Mouse (Mus musculus) urinary bladder, postnatal 36 days (tissue): ENCODE data around the gene Cdca7l.
"Not testable (repeated sequence)": the region's sequence is repeated elsewhere in the genome, so short reads cannot be mapped to it uniquely, and the experiment has no call there.

Experiments
- DNase-seq, 2 experiments: peaks; one replicate each; pipeline ENCODE4 v3.0.0; 2022; ENCODE audit warnings: low spot score in 2 of 2, mixed read lengths in 1 of 2

Gene Cdca7l

GRCm38 (mm10) chr12:117803989-117804388, at the start of gene Cdca7l:
Gene Cdca7l (plus strand): TSS chr12:117804289.
- DNase-seq, result not testable (repeated sequence)

DNA sequence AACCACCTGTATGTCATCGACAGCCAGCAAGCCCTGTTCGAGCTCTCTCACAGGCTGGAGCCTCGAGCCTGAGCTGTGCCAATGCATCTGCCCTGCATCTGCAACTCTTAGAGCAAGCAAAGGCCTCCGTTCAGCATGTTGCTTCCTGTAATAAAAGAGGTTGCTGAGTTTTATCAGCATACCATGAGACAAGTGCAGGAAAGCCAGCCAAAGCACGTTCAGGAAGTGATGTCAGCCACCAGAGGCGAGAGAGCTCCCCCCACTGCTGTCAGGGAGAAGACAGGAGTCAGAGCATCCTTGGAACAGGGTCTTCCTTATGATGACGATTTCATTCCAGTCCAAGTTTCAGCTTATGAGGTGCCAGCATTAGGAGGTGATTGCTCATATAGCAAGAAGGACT, 48.1 kb upstream of the Cdca7l start:
- no peak for DNase-seq

GRCm38 (mm10) chr12:117760373-117760772, 43.7 kb upstream of the Cdca7l start:
- no peak for DNase-seq

DNA sequence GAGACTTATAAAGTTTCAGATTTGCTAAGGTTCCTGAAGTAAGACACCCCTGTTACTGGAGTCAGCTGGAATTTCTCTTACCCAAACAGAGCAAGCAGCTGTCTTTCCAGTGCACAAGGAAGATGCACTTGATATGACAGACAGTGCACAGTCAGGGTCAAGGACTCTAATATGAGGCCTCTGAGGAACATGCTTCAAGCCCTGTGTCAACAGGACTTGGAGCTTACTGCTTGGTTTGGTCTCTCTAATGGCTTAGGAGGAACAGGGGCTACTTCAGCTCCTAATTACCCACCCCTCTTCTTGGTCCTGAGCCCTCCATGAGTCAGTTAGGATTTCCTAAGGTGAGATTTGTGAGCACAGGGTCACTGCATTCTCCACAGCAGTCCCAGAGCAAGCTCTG, 43.2 kb upstream of the Cdca7l start:
- DNase-seq, result no peak

GRCm38 (mm10) chr12:117761698-117762097, 42.4 kb upstream of the Cdca7l start:
- DNase-seq, result no peak

GRCm38 (mm10) chr12:117763247-117763646, 40.8 kb upstream of the Cdca7l start:
- peak in 1 of 2 experiments; percentile 13 for DNase-seq

- DNase-seq, result peak; percentile 51 to 62
These were observed 39.2 kb upstream of the Cdca7l start for GRCm38 (mm10) chr12:117764839-117765238.

GRCm38 (mm10) chr12:117769113-117769512, 35.0 kb upstream of the Cdca7l start:
- DNase-seq, result peak; percentile 59 to 65

DNA sequence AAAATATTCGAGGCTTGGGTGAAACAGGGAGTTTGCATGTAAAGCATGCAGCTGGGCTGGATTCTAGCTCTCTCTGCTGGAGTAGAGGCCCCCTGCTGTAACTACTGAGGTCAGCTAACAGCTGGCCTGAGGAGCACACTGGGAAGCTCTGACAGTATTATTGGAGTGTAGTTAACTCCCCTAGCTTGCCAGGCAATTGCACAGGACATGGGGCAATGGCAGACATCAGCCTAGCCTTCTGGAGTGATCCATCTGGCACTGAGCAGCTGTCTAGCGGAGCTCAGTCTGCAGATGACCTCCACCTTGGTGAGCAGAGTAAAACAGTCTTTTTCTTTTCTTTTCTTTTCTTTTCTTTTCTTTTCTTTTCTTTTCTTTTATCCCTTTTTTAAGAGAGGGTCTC, 33.9 kb upstream of the Cdca7l start:
- no peak for DNase-seq

DNA sequence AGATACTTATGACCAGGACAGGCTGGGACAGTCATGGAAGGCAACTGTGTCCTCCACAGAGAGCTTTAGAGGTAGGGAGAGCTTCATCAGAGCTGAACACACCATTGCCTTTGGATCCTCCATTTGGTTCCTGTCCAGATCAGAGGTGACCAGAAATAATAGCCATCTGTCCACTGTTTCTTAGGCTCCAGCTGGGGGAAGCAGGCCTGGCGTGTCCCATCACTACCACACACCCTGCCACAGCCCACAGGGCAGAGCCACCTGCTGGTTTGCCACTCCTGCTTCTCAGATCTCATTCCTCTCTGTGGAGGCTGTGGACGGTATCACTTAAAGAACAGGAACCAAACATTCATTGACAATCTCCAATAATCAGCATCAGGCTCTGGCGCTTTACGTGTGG, 32.9 kb upstream of the Cdca7l start:
- DNase-seq, result no peak

GRCm38 (mm10) chr12:117772638-117773037, 31.5 kb upstream of the Cdca7l start:
- peak; percentile 52 to 57 for DNase-seq

DNA sequence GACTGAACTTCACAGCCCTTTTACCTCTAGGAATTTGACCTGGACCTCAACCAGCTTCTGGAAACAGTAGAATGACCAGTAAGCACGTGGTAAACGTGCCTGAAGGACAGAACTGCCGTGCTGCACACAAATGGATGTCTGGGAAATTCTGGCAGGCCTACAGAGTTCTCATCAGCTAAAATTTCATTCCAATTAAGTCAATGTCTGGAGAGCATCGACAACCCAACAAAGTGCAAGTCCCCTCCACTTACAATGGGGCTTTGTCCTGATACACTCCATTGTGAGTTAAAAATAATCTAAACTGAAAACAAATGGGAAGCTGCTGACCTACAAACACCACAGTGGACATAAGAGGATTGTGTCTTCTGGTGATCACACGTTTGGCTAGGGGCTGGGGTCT, 27.2 kb upstream of the Cdca7l start:
- no peak for DNase-seq

DNA sequence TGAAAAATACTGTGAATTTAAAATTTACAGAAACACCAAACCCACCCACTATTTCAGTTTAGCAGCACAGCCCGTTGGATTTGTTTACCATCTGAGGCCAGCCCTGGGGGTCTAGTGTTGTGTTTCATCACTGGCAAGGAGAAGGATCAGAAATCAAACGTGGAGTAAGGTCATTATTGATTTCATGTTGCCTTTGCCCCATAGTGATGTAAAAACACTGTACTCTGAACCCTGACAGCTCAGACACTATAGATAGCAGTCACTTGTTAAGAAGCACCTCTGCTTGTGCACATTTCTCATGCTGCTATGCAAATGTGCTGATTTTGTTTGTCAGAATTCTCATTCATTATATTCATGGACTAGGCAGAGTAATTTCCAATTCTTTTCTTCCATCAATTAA, 22.7 kb upstream of the Cdca7l start:
- no peak for DNase-seq

DNA sequence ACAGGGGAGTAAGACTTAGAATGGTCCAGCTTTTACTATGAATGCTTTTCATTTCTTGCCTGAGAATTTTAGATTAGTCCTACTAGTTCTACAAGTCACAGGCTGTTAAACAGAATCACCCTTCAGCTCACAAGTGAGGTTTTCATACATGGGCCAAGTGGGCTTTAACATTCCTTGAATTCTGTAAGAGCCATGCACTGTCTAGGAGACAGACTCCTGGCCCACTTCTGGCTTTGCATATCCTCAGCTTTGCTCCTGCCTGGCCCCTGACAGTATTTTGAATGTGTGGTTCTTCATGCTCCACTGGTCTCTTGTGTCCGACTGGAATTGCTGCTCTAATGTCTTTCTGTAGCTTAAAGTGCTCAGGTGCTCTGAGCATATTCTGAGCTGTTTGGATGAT, 20.7 kb upstream of the Cdca7l start:
- DNase-seq, result no peak

DNA sequence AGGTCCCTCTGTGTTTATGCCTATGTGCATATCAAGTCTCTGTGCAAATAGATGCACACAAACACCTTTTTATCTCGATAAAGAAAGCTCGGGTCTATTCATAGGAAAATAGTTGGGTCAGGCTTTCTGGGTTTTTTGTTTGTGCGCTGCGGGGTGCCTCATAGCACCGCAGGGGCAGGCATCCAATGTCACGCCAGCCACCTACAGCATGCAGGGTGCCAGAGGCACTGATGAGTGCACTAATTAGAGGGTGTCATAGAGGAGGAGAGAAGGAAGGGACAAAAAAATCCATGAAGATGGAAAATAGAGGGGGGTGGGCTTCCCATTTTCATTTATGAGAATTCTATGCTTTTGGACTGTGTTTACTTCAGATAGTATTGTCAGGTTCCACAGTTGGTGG, 17.5 kb upstream of the Cdca7l start:
- no peak for DNase-seq

- DNase-seq, result no peak
These were observed 15.5 kb upstream of the Cdca7l start for GRCm38 (mm10) chr12:117788513-117789011.

DNA sequence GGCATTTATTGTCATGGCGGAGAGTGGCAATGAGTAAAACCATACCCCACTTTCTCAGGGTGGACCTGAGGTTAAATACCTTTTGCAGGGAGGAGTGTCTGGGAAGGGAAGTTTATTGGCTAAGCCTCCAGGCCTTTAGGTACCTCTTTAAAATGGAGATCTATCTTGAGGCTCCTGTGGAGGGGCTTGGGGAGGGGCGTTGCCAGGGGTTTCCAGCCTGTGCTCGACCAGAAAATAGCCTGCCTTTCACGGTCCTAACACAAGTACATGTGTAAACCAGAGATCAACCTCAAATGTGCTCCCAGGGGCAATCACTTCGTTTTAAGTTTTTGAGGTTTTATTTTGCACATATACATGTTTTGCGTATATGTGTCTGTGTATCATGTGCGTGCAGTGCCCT, 15.1 kb upstream of the Cdca7l start:
- DNase-seq, result no peak

DNA sequence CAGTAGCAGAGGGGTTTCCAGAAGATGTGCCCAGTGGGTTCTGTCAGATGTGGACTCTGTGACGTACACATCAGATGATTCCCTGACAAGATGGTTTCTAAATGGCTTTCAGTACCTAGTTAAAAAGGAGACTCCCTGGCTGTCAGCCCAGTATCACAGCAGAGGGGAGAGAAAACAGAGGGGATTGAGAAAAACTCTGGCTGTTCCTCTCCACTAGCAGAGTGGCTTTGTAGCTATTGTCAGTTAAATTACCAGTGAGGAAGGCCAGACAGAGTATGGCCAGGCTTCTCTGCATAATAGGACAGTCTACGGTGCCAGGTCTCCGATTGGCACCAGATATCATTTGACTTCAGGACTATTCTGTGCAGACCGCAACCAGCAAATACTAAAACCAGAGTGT, 8.8 kb upstream of the Cdca7l start:
- no peak for DNase-seq

DNA sequence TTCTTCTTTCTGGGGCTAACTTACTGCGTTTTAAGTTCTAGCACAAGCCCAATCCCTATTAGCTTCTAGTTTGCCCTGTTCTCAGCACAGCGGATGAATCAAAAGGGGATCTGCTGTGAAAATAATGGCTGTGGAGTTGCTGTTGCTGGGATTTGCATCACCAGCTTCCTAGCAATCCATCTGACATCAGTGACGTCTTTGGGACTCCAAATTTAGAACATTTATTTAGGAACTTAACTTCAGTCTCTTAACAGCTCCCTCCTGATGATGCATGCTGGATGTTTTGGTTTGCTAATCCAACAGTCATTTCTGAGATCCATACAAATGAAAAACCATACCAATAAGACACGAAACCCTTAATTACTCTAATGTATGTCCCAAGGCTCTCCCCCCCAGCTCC, 1.5 kb downstream of the Cdca7l start:
- no peak for DNase-seq

DNA sequence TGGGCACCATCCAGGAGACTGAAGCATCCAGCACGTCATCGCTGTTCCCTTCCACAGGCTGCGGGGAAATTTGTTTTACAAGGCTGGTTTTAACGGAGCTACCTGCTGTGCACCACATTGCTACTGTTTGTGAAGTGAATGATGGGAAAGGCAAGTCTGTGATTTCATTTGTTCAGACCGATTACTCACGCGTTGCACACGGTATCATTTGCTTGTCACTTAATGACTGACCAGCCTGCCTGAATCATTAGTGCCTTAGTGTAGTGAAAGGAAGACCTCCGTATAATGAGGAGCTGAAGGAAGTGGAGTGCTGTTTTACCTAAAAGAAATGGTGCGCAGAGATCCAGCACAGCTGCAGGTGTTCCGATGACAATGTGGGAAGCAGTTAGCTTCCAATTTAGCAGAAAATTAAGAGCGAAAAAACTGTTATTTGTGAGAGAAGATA, 1.9 kb downstream of the Cdca7l start:
- DNase-seq, result no peak

- no peak for DNase-seq
These were observed 2.4 kb downstream of the Cdca7l start for GRCm38 (mm10) chr12:117806470-117806869.

DNA sequence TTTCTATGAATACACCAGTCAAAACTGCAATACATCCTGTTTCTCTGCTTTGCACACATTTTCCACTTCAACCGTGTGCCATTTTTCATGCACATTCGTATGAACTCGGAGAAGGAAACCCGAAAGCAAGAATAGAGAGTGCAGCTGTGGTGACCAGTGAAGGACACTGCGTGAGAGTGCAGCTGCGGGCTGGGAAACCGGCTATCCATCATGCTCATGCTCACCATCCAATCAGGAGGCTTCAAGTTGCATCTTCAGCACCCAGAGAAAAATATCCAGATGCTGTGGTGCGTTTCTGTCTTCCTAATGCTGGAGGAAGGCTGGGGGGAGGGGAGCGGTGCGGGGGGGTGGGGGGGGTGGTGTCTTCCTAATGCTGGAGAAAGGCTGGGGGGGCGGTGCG, 3.5 kb downstream of the Cdca7l start:
- DNase-seq, result no peak

DNA sequence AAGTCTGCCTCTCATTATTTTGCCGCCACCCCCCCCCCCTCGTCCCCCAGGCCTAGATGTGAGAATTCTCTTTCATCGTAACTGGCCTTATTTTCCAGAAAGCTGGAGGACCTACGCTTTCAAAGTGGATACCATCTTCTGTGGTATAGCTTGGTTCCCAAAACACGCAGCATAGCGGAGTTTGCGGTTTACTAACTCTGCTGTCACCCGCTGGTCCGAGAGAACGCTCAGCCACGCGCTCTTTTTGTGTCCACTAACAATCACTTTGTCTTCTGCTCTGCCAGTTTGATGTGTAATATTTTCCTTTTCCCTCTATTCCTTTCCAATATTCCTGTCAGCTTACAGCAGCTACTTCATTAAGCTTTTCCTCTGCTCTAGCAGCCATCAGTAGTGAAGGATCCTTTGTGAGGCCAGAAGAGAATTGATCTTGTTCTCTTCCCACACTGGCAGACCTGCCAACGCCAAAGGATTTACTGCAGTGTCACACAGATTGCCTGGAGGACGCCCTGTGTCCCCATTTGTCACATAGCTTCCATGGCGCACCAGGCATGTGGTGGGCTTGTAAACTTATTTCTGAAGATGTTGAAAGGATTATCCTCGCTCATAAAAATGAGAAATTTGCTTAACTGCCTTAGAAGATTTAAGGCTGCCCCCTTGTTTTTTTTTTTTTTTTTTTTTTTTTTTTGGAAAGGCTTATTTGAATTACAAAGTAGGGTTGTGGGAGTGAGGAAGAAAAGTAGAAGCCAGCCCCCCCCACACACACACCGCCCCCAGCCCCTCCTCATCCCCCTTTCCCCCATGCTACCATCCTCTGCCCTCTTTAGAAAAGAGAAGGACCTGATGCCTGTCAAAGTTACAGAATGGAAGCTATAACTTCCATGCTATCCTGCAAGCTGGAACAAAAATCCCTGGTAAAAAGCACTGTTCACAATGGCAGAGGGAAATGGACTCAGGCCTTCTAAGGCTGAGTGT, 4.6 kb downstream of the Cdca7l start:
- no peak for DNase-seq
